Mouse (Mus musculus) limb, embryonic 14.5 days (tissue): ENCODE data around the gene Oxnad1. TPM values are rescaled to one million over a fixed set of nuclear protein-coding genes. Genes with fewer than 3 reads are reported as not detected.

Source experiments
- ATAC-seq: fragments of 200-750 bp; cut with Nextera tagmentation; 2 replicates; pipeline ENCODE4 v1.8.0; 2017; ENCODE audit warnings: low read depth, moderate number of reproducible peaks, moderate TSS enrichment; ENCODE audit not compliant: low FRiP score
- DNase-seq: peaks from one replicate; pipeline ENCODE4 v3.0.0-alpha.2; 2015; ENCODE audit warnings: low spot score
- H3K27ac ChIP-seq: fragments of 300-500 bp; sonication (generic); replicated peaks from 2 replicates; pipeline ENCODE4 v1.5.1; 2014; ENCODE audit warnings: low read depth, mild to moderate bottlenecking, low read length, moderate library complexity, mixed read lengths
- H3K27me3 ChIP-seq: fragments of 300-500 bp; sonication (generic); 2 replicates; pipeline ENCODE4 v1.6.1; 2014; ENCODE audit warnings: low read length, mixed read lengths; ENCODE audit not compliant: control insufficient read depth, insufficient read depth
- H3K36me3 ChIP-seq: fragments of 300-500 bp; sonication (generic); 2 replicates; pipeline ENCODE4 v1.6.1; 2014; ENCODE audit warnings: mild to moderate bottlenecking, low read length, moderate library complexity, mixed read lengths; ENCODE audit not compliant: control insufficient read depth, insufficient read depth
- H3K4me1 ChIP-seq: fragments of 300-500 bp; sonication (generic); 2 replicates; pipeline ENCODE4 v1.6.1; 2014; ENCODE audit warnings: antibody characterized with exemption, low read length, mixed read lengths; ENCODE audit not compliant: control insufficient read depth, insufficient read depth
- H3K4me2 ChIP-seq: fragments of 300-500 bp; sonication (generic); replicated peaks from 2 replicates; pipeline ENCODE4 v1.6.1; 2014; ENCODE audit warnings: low read depth, mild to moderate bottlenecking, low read length, moderate library complexity; ENCODE audit not compliant: severe bottlenecking
- H3K4me3 ChIP-seq: fragments of 300-500 bp; sonication (generic); replicated peaks from 2 replicates; pipeline ENCODE4 v1.5.1; 2014; ENCODE audit warnings: low read length
- H3K9ac ChIP-seq: fragments of 300-500 bp; sonication (generic); 2 replicates; pipeline ENCODE4 v1.6.1; 2014; ENCODE audit warnings: mild to moderate bottlenecking, low read depth, low read length, moderate library complexity; ENCODE audit not compliant: severe bottlenecking
- H3K9me3 ChIP-seq: fragments of 300-500 bp; sonication (generic); 2 replicates; pipeline ENCODE4 v1.6.1; 2016; ENCODE audit warnings: low read length; ENCODE audit not compliant: control insufficient read depth
- POLR2A ChIP-seq: fragments of 200-500 bp; IDR thresholded peaks from 2 replicates; pipeline ENCODE4 v1.8.0; 2012; ENCODE audit warnings: inconsistent platforms, mild to moderate bottlenecking, moderate library complexity, borderline replicate concordance; ENCODE audit not compliant: insufficient read depth, insufficient read length; ENCODE audit errors: extremely low read depth
- WGBS: fragments of 180-500 bp; shearing (Covaris S2); extraction: QIAGEN DNeasy Blood & Tissue Kit; methylation state at CpG from one replicate; pipeline ENCODE4 v1.1.7; 2014; 5-methylcytosine and 5-hydroxymethylcytosine counted together
- polyA plus RNA-seq, 2 experiments: library from polyadenylated mRNA; depleted of rRNA in 1 of 2; stranded (reverse) in 1 of 2; unstranded in 1 of 2; fragments of >200 nt; fragmentation: Nextera tagmentation in 1 of 2; extraction: Ambion mirVana in 1 of 2; gene quantifications; 2 replicates each; pipeline versions ENCODE4 v1.2.1 to v1.2.3; 2012 to 2014

The Oxnad1 gene
- polyA plus RNA-seq, 2 experiments: 16.0 to 23.8 TPM

GRCm38 (mm10) chr14:32145401-32145800 lies 60.2 kb downstream of the Oxnad1 start:
- no peak overlapping the region for H3K9ac ChIP-seq
- no peaks in the 10 kb centered on the region for H3K36me3 ChIP-seq
- H3K9me3 ChIP-seq: no peaks in the 10 kb centered on the region
- no peak for DNase-seq
- no peak for TF ChIP-seq POLR2A
- H3K27ac ChIP-seq: no peak overlapping the region
- ATAC-seq: no peak
- no peaks in the 10 kb centered on the region for H3K4me1 ChIP-seq
- H3K4me3 ChIP-seq: no peak overlapping the region
- no peak overlapping the region for H3K4me2 ChIP-seq
- WGBS: 63% methylated on average over 4 of the region's 4 CpGs
- H3K27me3 ChIP-seq: no peaks in the 10 kb centered on the region

- Histone ChIP-seq H3K27me3 (no peaks in the 10 kb centered on the region), H3K27ac (no peak overlapping the region), H3K9ac (no peak overlapping the region), H3K36me3 (no peaks in the 10 kb centered on the region), H3K4me2 (no peak overlapping the region), H3K9me3 (no peaks in the 10 kb centered on the region), H3K4me1 (no peaks in the 10 kb centered on the region), H3K4me3 (no peak overlapping the region)
- DNase-seq (no peak), ATAC-seq (no peak)
- WGBS: 56% methylated on average over 7 of the region's 7 CpGs
- no peak for TF ChIP-seq POLR2A
Measured at GRCm38 (mm10) chr14:32145809-32146511, 60.8 kb downstream of the Oxnad1 start.

- Histone ChIP-seq H3K27ac (no peak overlapping the region), H3K36me3 (no peaks in the 10 kb centered on the region), H3K4me3 (no peak overlapping the region), H3K4me1 (no peaks in the 10 kb centered on the region), H3K4me2 (no peak overlapping the region), H3K9ac (no peak overlapping the region), H3K27me3 (no peaks in the 10 kb centered on the region), H3K9me3 (no peaks in the 10 kb centered on the region)
- ATAC-seq: no peak
- TF ChIP-seq POLR2A: no peak
- DNase-seq: no peak
- 60% methylated on average over 2 of the region's 2 CpGs for WGBS
Measured at GRCm38 (mm10) chr14:32146578-32146977, 61.4 kb downstream of the Oxnad1 start.

GRCm38 (mm10) chr14:32150872-32151271 lies 65.7 kb downstream of the Oxnad1 start:
- DNase-seq (no peak), ATAC-seq (no peak)
- Histone ChIP-seq H3K4me1 (no peaks in the 10 kb centered on the region), H3K4me3 (no peak overlapping the region), H3K9ac (no peak overlapping the region), H3K4me2 (no peak overlapping the region), H3K27me3 (no peaks in the 10 kb centered on the region), H3K9me3 (no peaks in the 10 kb centered on the region), H3K27ac (no peak overlapping the region), H3K36me3 (no peaks in the 10 kb centered on the region)
- no peak for TF ChIP-seq POLR2A
- WGBS: 90% methylated on average over 2 of the region's 2 CpGs

- ATAC-seq: no peak
- no peak overlapping the region for H3K27ac ChIP-seq
- H3K4me1 ChIP-seq: no peaks in the 10 kb centered on the region
- no peaks in the 10 kb centered on the region for H3K36me3 ChIP-seq
- no peak overlapping the region for H3K4me3 ChIP-seq
- H3K27me3 ChIP-seq: no peaks in the 10 kb centered on the region
- H3K4me2 ChIP-seq: no peak overlapping the region
- H3K9me3 ChIP-seq: no peaks in the 10 kb centered on the region
- no peak overlapping the region for H3K9ac ChIP-seq
- no peak for TF ChIP-seq POLR2A
- no peak for DNase-seq
- 91% methylated on average over 18 of the region's 18 CpGs for WGBS
Measured at GRCm38 (mm10) chr14:32152243-32152965, 67.2 kb downstream of the Oxnad1 start.

Other genes starting within 250 kb of the Oxnad1 start
- 0.17 and 0.19 TPM in 2 replicates for gene Galnt15, start 56.4 kb upstream of the Oxnad1 start, polyA plus RNA-seq (2012; rRNA removed)
- gene Galnt15, start 56.4 kb upstream of the Oxnad1 start, polyA plus RNA-seq (2014; fragmentation: Nextera tagmentation; extraction: Ambion mirVana): 0.15 and 0.25 TPM in 2 replicates
- gene Dph3, start 355 bp downstream of the Oxnad1 start, polyA plus RNA-seq (2012; rRNA removed): 37.0 and 44.8 TPM in 2 replicates
- gene Dph3, start 355 bp downstream of the Oxnad1 start, polyA plus RNA-seq (2014; fragmentation: Nextera tagmentation; extraction: Ambion mirVana): 95.4 and 97.0 TPM in 2 replicates
- not detected in 2 replicates for gene Msmb, start 56.6 kb downstream of the Oxnad1 start, polyA plus RNA-seq (2012; rRNA removed)
- gene Msmb, start 56.6 kb downstream of the Oxnad1 start, polyA plus RNA-seq (2014; fragmentation: Nextera tagmentation; extraction: Ambion mirVana): not detected in 2 replicates
- gene Ncoa4, start 74.5 kb downstream of the Oxnad1 start, polyA plus RNA-seq (2012; rRNA removed): 40.8 and 45.6 TPM in 2 replicates
- gene Ncoa4, start 74.5 kb downstream of the Oxnad1 start, polyA plus RNA-seq (2014; fragmentation: Nextera tagmentation; extraction: Ambion mirVana): 106 and 113 TPM in 2 replicates
- 158 and 183 TPM in 2 replicates for gene Timm23, start 116.5 kb downstream of the Oxnad1 start, polyA plus RNA-seq (2012; rRNA removed)
- 301 and 309 TPM in 2 replicates for gene Timm23, start 116.5 kb downstream of the Oxnad1 start, polyA plus RNA-seq (2014; fragmentation: Nextera tagmentation; extraction: Ambion mirVana)
- 19.1 and 19.5 TPM in 2 replicates for gene Parg, start 116.6 kb downstream of the Oxnad1 start, polyA plus RNA-seq (2012; rRNA removed)
- gene Parg, start 116.6 kb downstream of the Oxnad1 start, polyA plus RNA-seq (2014; fragmentation: Nextera tagmentation; extraction: Ambion mirVana): 44.5 and 49.2 TPM in 2 replicates
- 11.2 and 13.3 TPM in 2 replicates for gene Ogdhl, start 236.6 kb downstream of the Oxnad1 start, polyA plus RNA-seq (2012; rRNA removed)
- gene Ogdhl, start 236.6 kb downstream of the Oxnad1 start, polyA plus RNA-seq (2014; fragmentation: Nextera tagmentation; extraction: Ambion mirVana): 9.7 and 11.4 TPM in 2 replicates